Mouse (Mus musculus): ENCODE data around the gene Cfap45. TPM values are rescaled to one million over a fixed set of nuclear protein-coding genes. Genes with fewer than 3 reads are reported as not detected.

Cfap45 gene
- polyA plus RNA-seq (2014; fragmentation: Nextera tagmentation; extraction: Ambion mirVana) = 2.6 and 2.7 TPM in 2 replicates

DNA sequence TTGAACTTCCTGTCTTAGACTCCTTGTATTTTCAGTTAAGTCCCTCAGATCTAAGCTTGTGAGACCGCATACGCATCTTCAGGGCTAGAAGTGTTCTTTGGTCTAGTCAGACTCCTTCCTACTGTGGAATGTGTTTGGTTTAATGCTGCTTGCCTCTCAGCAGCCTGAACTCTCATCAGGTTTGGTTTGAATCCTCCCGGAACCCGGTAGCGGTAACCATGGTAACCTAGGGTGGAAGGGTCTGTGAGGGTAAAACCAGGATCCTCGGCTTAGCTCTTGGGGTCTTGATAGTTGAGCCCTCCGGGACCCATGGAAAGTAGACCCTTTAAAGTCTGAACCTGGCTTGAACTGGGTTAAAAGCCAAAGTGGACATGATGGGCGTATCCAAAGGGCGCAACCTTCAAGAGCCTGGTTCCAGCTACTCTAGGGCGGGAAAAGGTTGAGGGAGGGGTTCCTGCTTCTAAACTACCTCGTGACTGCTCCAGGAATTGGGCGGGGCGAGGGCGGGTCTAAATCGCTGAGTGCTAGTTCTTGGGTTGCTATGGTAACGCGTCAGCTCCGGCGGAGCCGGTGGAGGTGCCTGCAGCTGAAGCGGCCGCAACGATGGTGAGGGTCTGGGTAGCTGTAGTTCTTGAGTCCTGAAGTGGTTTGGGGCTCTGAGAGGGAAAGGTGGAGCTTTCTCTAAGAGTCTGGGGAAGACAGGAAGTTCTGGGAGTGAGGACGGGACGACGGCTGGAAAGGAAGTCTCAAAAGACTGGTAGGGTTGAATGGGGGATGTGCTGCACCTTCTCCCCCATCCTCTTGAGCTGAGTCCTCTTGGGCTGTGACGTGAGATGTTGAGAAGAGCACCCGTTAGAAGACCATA lies at the start of gene Cfap45:
Gene Cfap45, plus strand, starts transcription at position 226 of the 865 bp plus-strand sequence.
- Histone ChIP-seq H3K4me1 (ENCODE audit: control insufficient read depth, insufficient read depth, low read length) (0 out of 2 replicates have a peak, but pooled peaks cover 3% of the 10 kb centered on the region), H3K27ac (ENCODE audit: low read depth, low read length) (peak within 1 kb of the TSS; percentile 4; the same call in 1 of the 2 replicates), H3K36me3 (ENCODE audit: control insufficient read depth, insufficient read depth, low read length) (no peaks in the 10 kb centered on the region), H3K4me3 (ENCODE audit: low read depth, low read length) (peak within 1 kb of the TSS; percentile 31), H3K9me3 (replicated peaks; ENCODE audit: control insufficient read depth, low read length) (peaks cover 4% of the 10 kb centered on the region), H3K27me3 (ENCODE audit: control insufficient read depth, insufficient read depth, low read length) (no peaks in the 10 kb centered on the region), H3K4me2 (peak within 1 kb of the TSS; percentile 61), H3K9ac (ENCODE audit: low read depth, low read length) (peak within 1 kb of the TSS; percentile 29; the same call in 1 of the 2 replicates)
- ATAC-seq (replicated peaks; ENCODE audit: insufficient number of reproducible peaks, low FRiP score, low TSS enrichment) = peak; percentile 81
- WGBS (ENCODE audit: insufficient replicate concordance) = 4% methylated on average over 28 of the region's 28 CpGs

DNA sequence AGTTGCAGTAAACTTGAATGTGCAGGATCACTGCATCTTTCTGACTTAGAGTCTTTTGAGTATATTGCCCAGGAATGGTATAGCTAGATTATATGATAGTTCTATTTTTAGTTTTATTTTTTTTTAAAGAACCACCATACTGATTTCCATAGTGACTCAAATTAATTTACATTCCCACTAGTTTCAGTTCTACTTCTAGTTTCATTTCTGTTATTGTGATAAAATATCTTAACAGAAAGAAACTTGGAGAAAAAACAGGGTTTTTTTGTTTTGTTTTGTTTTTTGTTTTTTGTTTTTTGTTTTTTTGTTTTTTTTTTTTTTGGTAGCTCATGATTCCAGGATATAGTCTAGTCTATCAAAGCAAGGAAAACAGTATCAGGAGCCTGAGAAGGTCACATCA lies 47.7 kb upstream of the Cfap45 start:
- Histone ChIP-seq H3K9me3 (replicated peaks; ENCODE audit: control insufficient read depth, low read length) (no peaks in the 10 kb centered on the region), H3K4me3 (ENCODE audit: low read depth, low read length) (no peak overlapping the region), H3K4me1 (ENCODE audit: control insufficient read depth, insufficient read depth, low read length) (peaks cover 3% of the 10 kb centered on the region; the same call in 1 of the 2 replicates), H3K36me3 (ENCODE audit: control insufficient read depth, insufficient read depth, low read length) (no peaks in the 10 kb centered on the region), H3K9ac (ENCODE audit: low read depth, low read length) (no peak overlapping the region), H3K27me3 (ENCODE audit: control insufficient read depth, insufficient read depth, low read length) (no peaks in the 10 kb centered on the region), H3K4me2 (no peak overlapping the region), H3K27ac (ENCODE audit: low read depth, low read length) (no peak overlapping the region)
- ATAC-seq (replicated peaks; ENCODE audit: insufficient number of reproducible peaks, low FRiP score, low TSS enrichment) = no peak

DNA sequence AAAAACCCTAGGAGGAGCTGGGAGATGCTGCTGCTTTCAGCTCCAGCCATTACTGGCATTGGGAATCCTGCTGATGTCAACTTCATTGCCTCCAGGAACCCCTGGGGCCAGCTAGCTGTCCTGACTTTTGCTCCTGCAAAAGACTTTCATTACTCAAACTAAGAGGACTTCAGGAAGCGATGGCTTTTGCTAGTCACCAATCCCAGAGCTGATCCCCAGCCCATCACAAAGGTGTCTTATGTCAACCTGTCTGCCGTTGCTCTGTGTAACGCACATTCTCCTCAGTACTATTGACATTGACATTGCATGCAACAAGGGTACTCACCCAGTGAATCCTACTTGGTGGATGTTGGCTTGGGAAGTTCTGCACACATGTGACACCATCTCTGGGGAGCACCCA lies 46.4 kb upstream of the Cfap45 start:
- ATAC-seq (replicated peaks; ENCODE audit: insufficient number of reproducible peaks, low FRiP score, low TSS enrichment) = no peak
- Histone ChIP-seq H3K4me1 (ENCODE audit: control insufficient read depth, insufficient read depth, low read length) (peaks cover 3% of the 10 kb centered on the region; the same call in 1 of the 2 replicates), H3K27ac (ENCODE audit: low read depth, low read length) (no peak overlapping the region), H3K4me3 (ENCODE audit: low read depth, low read length) (no peak overlapping the region), H3K9ac (ENCODE audit: low read depth, low read length) (no peak overlapping the region), H3K9me3 (replicated peaks; ENCODE audit: control insufficient read depth, low read length) (no peaks in the 10 kb centered on the region), H3K36me3 (ENCODE audit: control insufficient read depth, insufficient read depth, low read length) (no peaks in the 10 kb centered on the region), H3K27me3 (ENCODE audit: control insufficient read depth, insufficient read depth, low read length) (0 out of 2 replicates have a peak, but pooled peaks cover 2% of the 10 kb centered on the region), H3K4me2 (no peak overlapping the region)
- 75% methylated on average over 3 of the region's 3 CpGs for WGBS (ENCODE audit: insufficient replicate concordance)

DNA sequence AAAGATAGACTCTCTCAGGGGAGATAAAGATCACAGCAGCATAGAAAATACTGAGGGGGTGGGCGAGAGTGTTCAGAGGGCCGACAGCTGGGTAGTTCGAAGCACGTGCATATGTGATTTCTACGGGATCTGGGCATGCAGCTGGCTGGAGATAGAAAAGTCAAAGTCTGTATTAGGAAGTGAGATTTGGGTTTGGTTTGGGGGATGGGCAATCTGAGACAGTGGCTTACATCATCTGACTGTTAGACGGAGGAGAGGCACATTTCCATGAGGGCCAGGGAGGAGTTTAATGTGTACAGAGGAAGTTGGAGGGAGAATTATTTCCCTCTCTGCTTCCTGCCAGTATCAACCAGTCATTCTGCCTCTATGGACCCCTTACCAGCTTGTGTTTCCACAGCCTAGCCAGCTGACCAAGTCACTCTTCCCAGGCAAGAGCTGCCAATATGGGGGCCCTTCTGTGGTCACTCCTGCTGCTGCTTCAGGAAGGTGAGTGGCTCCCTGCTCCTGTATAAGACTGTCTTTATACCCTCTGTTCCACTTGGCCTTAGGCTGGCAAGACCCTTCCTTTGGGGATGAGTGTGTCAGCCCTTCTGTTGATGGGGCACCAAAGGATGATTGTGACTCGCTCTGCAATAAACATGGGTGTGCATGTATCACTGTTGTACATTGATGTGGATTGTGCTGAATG lies 45.4 kb upstream of the Cfap45 start, which contains the start of gene Slamf9:
Gene Slamf9, plus strand, starts transcription at position 305 of the 688 bp plus-strand sequence.
- Histone ChIP-seq H3K27me3 (ENCODE audit: control insufficient read depth, insufficient read depth, low read length) (0 out of 2 replicates have a peak, but pooled peaks cover 2% of the 10 kb centered on the region), H3K27ac (ENCODE audit: low read depth, low read length) (no peak within 1 kb of the TSS), H3K4me2 (no peak within 1 kb of the TSS), H3K9me3 (replicated peaks; ENCODE audit: control insufficient read depth, low read length) (no peaks in the 10 kb centered on the region), H3K4me1 (ENCODE audit: control insufficient read depth, insufficient read depth, low read length) (no peaks in the 10 kb centered on the region), H3K36me3 (ENCODE audit: control insufficient read depth, insufficient read depth, low read length) (no peaks in the 10 kb centered on the region), H3K4me3 (ENCODE audit: low read depth, low read length) (no peak within 1 kb of the TSS), H3K9ac (ENCODE audit: low read depth, low read length) (no peak within 1 kb of the TSS)
- ATAC-seq (replicated peaks; ENCODE audit: insufficient number of reproducible peaks, low FRiP score, low TSS enrichment) = 0 out of 2 replicates have a peak, but pooled peaks have one; percentile 26
- WGBS (ENCODE audit: insufficient replicate concordance) = 47% methylated on average over 7 of the region's 7 CpGs

DNA sequence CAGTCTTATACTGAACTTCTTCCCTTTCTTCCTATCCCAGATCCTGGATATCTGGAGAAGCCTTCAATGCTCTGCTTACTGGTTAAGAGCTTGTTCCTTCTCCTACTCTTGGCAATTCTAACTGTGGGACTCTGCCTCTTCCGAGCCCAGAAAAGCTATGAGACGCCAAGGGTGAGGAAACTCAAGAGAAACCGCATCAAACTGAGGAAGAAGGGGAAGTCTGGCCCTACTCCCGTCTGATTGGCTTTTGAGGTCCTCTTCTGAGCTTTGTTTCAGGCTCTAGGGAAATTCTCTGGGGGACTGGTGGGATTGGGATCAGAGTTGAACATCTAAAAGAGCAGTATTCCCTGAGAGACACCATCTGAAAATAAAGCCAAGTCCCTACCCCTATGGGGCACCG lies 42.6 kb upstream of the Cfap45 start:
- Histone ChIP-seq H3K9me3 (replicated peaks; ENCODE audit: control insufficient read depth, low read length) (no peaks in the 10 kb centered on the region), H3K36me3 (ENCODE audit: control insufficient read depth, insufficient read depth, low read length) (no peaks in the 10 kb centered on the region), H3K9ac (ENCODE audit: low read depth, low read length) (no peak overlapping the region), H3K27me3 (ENCODE audit: control insufficient read depth, insufficient read depth, low read length) (0 out of 2 replicates have a peak, but pooled peaks cover 2% of the 10 kb centered on the region), H3K4me3 (ENCODE audit: low read depth, low read length) (no peak overlapping the region), H3K4me1 (ENCODE audit: control insufficient read depth, insufficient read depth, low read length) (peaks cover 5% of the 10 kb centered on the region; the same call in 1 of the 2 replicates), H3K4me2 (no peak overlapping the region), H3K27ac (ENCODE audit: low read depth, low read length) (no peak overlapping the region)
- no peak for ATAC-seq (replicated peaks; ENCODE audit: insufficient number of reproducible peaks, low FRiP score, low TSS enrichment)
- 69% methylated on average over 5 of the region's 5 CpGs for WGBS (ENCODE audit: insufficient replicate concordance)

DNA sequence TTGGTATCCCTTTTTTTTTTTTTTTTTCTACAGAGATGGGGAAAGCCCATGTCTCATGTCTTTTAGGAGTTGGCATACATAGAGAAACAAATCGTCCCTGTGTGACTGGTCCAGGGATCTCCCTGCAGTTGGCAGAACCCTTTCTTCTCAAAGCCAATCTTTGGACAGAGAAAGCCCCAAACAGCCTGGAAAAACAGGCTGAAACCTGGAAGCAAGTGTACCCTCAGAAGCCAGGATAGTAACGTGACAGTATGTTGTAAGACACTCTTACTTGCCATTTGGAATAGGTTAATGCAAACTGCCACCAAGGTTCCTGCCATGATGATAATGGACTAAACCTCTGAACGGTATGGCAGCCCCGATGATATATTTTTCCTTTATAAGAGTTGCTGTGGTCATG lies 40.2 kb upstream of the Cfap45 start:
- H3K4me3 ChIP-seq (ENCODE audit: low read depth, low read length) = no peak overlapping the region
- no peaks in the 10 kb centered on the region for H3K36me3 ChIP-seq (ENCODE audit: control insufficient read depth, insufficient read depth, low read length)
- H3K4me2 ChIP-seq = no peak overlapping the region
- 85% methylated on average over 4 of the region's 4 CpGs for WGBS (ENCODE audit: insufficient replicate concordance)
- no peak overlapping the region for H3K27ac ChIP-seq (ENCODE audit: low read depth, low read length)
- no peak for ATAC-seq (replicated peaks; ENCODE audit: insufficient number of reproducible peaks, low FRiP score, low TSS enrichment)
- H3K4me1 ChIP-seq (ENCODE audit: control insufficient read depth, insufficient read depth, low read length) = peaks cover 7% of the 10 kb centered on the region; the same call in 1 of the 2 replicates
- no peak overlapping the region for H3K9ac ChIP-seq (ENCODE audit: low read depth, low read length)
- H3K27me3 ChIP-seq (ENCODE audit: control insufficient read depth, insufficient read depth, low read length) = 0 out of 2 replicates have a peak, but pooled peaks cover 2% of the 10 kb centered on the region
- H3K9me3 ChIP-seq (replicated peaks; ENCODE audit: control insufficient read depth, low read length) = no peaks in the 10 kb centered on the region

DNA sequence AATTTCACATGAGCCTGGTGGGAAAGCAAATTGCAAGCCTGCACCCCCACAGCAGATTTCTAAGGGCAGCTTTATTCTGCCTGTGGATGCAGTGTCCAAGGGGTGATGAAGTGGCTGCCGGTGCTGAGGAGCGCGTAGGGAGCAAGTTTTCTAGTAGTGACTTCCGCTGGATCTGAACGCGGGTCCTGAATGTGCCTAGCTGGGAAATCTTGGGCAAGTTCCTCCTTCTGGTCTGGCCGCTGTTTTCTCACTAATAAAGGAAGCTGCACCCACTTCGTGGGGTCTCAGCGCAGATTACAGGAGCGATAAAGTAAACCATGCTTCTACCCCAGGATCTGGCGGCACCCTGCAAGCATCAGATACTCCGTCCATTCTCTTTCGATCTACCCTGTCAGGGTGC lies 39.5 kb upstream of the Cfap45 start:
- Histone ChIP-seq H3K9ac (ENCODE audit: low read depth, low read length) (peak overlapping the region; percentile 60), H3K4me3 (ENCODE audit: low read depth, low read length) (peak overlapping the region; percentile 61), H3K9me3 (replicated peaks; ENCODE audit: control insufficient read depth, low read length) (no peaks in the 10 kb centered on the region), H3K36me3 (ENCODE audit: control insufficient read depth, insufficient read depth, low read length) (no peaks in the 10 kb centered on the region), H3K4me1 (ENCODE audit: control insufficient read depth, insufficient read depth, low read length) (peaks cover 7% of the 10 kb centered on the region; the same call in 1 of the 2 replicates), H3K27me3 (ENCODE audit: control insufficient read depth, insufficient read depth, low read length) (0 out of 2 replicates have a peak, but pooled peaks cover 2% of the 10 kb centered on the region), H3K4me2 (peak overlapping the region; percentile 73), H3K27ac (ENCODE audit: low read depth, low read length) (no peak overlapping the region)
- WGBS (ENCODE audit: insufficient replicate concordance) = 14% methylated on average over 13 of the region's 13 CpGs
- no peak for ATAC-seq (replicated peaks; ENCODE audit: insufficient number of reproducible peaks, low FRiP score, low TSS enrichment)

DNA sequence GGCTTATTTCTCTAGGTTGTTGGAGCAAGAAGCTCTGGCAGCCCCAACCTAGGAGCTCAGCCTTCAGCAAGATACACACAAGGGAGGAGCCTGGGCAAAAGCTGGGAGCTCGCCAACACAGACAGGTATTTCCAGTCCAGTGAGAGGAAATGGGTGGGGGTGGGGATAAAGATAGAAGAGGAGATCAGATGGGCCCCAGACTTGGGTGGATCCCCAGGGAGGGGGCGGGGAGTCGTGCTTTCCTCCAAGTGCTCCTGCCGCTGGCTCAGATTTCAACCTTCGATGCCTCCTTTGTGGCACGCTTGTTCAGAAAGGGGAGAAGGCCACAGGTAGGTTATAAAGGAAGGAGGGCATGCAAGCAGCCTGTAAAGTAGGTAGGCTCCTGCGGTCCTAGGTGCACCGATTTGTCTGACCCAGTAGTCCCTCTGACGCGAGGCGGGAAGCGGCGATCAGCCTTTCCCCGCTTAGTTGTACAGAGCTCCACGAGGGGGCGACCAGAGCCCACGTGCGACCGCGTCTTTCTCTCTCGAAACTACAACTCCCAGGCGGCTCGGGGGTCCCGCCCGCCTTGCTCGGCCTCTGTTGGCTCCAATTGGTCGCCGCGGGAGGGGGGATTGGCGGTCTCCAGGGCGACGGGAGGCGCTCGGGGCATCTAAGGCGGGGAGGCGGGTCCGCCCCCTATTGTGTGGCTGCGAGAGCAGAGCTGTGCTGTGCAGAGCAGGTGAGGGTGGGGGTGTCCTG lies 38.9 kb upstream of the Cfap45 start, which contains the start of gene Igsf9:
Gene Igsf9, plus strand, starts transcription at position 249 of the 741 bp plus-strand sequence.
- Histone ChIP-seq H3K27ac (ENCODE audit: low read depth, low read length) (no peak within 1 kb of the TSS), H3K36me3 (ENCODE audit: control insufficient read depth, insufficient read depth, low read length) (no peaks in the 10 kb centered on the region), H3K4me1 (ENCODE audit: control insufficient read depth, insufficient read depth, low read length) (peaks cover 10% of the 10 kb centered on the region; the same call in 1 of the 2 replicates), H3K9ac (ENCODE audit: low read depth, low read length) (peak within 1 kb of the TSS; percentile 60), H3K9me3 (replicated peaks; ENCODE audit: control insufficient read depth, low read length) (no peaks in the 10 kb centered on the region), H3K4me2 (peak within 1 kb of the TSS; percentile 73), H3K4me3 (ENCODE audit: low read depth, low read length) (peak within 1 kb of the TSS; percentile 61), H3K27me3 (ENCODE audit: control insufficient read depth, insufficient read depth, low read length) (0 out of 2 replicates have a peak, but pooled peaks cover 2% of the 10 kb centered on the region)
- peak; percentile 90 for ATAC-seq (replicated peaks; ENCODE audit: insufficient number of reproducible peaks, low FRiP score, low TSS enrichment)
- WGBS (ENCODE audit: insufficient replicate concordance) = under 1% methylated on average over 38 of the region's 38 CpGs

Measured in heart, embryonic 11.5 days (tissue).